Mouse (Mus musculus) megakaryocyte, adult 5-6 weeks (primary cell): ENCODE data around the gene 1190002N15Rik. TPM values are rescaled to one million over a fixed set of nuclear protein-coding genes. Genes with fewer than 3 reads are reported as not detected.

Experiments
- ATAC-seq: 2 replicates; pipeline ENCODE4 v1.8.0; 2016; ENCODE audit warnings: mild to moderate bottlenecking, inconsistent platforms; ENCODE audit not compliant: poor library complexity, severe bottlenecking
- total RNA-seq, 2 experiments: library from RNA; stranded (forward) in 1 of 2; stranded (reverse) in 1 of 2; fragments of 153-499, 151-499 nt in 1 of 2; fragments of 221-1000, 200-1000 nt in 1 of 2; gene quantifications; 2 replicates each; pipeline versions ENCODE4 v1.2.3 to v1.2.4; 2015 to 2017

The 1190002N15Rik gene
- total RNA-seq, 2 experiments from 2014 or later: 16.9 to 23.4 TPM

DNA sequence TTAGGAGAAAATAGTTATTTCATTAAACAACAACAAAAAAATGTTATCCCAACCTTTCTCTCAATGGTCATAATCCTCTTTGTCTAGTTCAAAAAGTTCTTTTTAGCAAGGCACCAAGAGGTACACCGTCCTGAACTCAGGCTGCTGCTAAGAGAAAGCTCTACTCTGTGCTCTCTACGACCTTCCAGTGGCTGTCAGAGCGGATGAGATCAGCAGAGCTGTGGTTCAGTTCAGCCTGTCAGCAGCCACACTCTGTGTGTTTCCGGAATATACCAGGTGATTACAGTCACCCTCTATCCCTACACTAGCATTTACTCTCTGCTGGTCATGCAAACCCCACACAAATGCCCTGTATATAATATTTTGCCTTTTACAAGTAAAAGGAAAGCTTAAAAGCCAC lies 4.2 kb downstream of the 1190002N15Rik start:
- ATAC-seq: no peak

DNA sequence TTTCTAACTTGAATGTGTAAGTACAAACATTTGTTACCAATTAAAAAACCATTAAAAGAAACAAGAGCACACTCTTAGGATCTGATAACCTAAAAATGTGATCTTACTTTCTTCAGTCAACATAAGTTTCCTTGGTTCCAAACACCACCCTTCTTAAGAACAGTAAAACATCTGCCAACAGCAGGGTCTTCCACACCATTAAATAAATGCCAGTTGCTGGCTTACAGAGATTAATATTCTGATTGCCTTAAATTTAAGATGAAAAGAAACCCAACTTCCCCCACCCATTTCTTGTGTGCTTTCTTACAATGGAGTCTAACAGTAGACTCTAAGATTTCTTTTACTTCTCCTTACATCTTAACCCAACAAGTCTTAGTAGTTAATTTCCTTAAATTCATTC lies 7.9 kb downstream of the 1190002N15Rik start:
- ATAC-seq: no peak

DNA sequence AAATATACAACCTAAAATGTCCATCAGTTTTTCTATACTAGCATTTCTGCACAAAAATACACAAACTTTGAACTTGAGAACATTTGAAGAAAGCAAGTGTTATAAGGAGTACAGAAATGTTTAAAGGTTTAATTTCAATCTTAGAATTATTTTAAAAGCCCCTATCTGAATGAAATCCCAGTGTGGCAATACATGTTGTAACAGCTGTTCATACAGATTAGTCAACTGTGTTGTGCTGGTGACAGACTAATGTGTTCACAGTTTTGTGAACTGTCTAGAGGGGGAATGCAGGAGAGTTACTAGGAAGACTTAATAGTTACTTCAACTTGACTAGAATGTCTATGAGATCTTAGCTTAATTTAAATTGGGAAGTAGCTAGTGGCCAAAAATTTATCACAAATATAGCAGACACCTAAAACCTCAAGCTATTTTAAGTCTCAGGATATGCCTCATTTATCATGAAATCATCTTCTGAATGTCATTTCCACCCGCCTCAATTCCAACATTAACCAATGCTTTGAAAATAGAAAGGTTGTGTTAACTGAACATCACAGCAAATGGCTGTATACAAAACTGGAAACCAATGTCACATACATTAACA lies 8.6 kb downstream of the 1190002N15Rik start:
- no peak for ATAC-seq

DNA sequence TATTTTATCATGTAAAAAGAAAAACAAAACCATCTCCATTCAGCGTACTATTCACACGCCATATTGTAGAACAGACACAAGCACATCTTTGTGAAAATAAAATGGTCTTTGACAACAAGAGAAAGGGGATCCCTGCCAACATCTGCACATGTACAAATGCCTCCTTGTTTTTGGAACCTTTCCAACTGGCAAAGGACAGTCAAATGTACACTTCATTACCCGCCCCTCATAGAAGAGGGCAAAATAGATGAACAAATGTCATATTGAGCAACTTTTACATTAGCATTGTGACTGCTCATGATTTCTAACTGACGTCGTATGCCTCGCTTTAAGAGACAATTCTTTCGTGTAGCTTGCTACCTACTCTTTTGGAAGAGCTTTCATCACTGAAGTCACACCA lies 11.4 kb downstream of the 1190002N15Rik start:
- no peak for ATAC-seq

DNA sequence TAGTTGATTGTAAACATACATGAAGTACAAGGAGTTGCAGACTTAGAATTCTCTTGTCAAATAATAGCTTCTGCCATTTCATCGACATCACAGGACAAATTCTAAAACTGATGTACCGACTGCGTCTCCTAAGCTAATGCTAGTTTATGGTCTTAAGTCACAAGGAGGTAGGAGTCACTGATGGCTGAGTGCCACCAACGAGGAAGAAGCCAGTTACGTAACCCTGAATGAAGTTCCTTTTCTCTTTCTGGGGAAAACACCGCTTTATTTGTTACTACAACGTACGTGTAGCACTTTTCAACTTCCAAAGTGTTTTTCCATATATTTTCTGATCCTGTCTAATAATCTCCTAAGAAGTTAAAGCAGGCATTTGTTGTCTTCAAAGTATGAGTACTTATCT lies 25.6 kb downstream of the 1190002N15Rik start:
- ATAC-seq: peak; percentile 96

DNA sequence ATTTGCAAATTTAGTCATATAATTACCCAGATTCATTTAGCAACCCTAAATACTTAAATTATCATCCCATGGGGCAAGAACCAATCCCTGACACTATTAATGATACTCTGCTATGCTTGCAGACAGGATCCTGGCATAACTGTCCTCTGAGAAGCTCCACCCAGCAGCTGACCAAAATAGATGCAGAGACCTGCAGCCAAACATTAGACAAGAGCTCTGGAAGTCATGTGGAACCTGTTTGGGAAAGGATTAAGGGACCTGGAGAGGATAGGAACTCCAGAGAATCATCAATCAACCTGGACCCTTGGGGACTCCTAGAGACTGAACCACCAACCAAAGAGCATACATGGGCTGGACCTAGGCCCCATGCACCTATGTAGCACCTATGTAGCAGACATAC lies 26.7 kb downstream of the 1190002N15Rik start:
- no peak for ATAC-seq

DNA sequence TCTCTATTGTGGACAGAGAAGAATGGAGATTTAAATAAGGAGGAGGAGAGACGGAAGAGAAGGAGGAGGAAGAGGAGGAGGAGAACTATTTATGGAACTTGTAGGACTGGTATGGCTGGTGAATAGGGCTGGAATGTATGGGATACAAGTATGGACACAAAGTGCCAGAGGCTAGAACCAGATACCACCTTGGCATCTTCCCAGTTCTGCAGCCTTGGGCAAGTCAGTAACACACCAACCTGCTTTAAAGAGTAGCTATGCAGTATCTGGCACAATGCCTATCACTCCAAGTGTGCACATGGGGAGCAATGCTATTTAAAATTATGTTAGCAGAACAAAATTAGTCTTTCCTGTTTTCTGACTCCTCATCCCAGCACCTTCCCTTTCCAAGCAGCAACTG lies 30.9 kb downstream of the 1190002N15Rik start:
- no peak for ATAC-seq

DNA sequence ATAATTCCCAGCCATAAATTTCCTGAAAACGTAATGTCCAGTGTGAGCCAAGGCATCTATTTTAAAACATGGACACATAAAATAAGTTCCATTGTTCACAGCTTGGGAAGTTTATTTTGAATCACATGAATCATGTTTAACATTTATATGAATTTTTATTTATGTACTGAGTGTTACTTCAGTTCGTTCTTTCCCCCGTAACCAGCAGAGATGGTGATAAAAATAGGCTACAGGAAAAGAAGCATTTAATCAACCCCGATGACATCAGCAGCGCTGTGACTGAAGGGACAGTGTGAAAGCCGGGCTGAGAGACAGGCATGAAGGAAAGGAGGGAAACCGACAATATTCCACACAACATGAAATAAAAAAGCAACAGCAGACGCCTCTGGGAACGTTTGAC lies 46.4 kb downstream of the 1190002N15Rik start:
- ATAC-seq: no peak

DNA sequence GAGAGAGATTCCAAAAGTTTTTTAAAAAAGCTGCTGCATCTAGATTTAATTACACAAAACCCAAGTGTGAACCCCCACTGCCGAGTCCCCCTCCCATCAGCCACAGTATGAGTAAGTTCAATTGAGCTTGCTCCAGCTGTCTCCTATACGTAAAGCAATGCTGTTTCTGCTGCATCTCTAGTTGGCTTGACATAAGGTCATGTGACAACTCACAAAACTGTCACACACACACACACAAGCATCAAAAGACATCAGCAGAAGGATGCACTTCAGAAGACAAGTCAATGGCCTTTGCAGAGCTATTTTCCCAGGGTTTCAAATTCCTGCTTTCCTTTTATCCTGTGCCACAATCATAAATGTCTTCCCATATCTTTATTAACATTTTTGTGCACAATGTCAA lies 49.9 kb downstream of the 1190002N15Rik start:
- no peak for ATAC-seq

DNA sequence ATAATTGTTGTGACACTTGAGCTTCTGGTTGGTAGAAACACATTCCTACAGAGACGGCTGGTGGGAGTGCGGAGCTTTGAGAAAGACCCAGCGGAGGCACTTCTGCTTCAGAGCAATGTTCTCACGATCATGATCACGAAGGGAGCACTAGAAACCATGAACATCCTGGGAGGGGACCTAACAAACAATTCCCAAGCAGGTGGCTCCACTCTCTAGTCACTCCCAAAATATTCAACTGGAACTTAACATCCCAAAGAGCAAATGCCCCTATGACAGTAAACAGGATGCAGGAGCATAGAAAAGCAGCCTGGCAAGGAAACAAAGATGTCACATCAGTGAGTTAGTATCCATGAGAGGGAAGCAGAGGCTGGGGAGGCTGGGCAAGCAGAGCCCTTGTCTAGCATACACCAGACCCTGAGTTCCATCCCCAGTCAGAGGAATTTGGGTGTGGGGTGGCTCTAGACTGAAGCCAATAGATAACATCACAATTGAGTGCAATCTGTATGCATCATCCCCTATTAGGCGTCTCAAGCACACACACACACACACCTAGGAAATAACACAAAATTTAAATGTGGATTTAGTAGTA lies 54.5 kb downstream of the 1190002N15Rik start:
- ATAC-seq: no peak

DNA sequence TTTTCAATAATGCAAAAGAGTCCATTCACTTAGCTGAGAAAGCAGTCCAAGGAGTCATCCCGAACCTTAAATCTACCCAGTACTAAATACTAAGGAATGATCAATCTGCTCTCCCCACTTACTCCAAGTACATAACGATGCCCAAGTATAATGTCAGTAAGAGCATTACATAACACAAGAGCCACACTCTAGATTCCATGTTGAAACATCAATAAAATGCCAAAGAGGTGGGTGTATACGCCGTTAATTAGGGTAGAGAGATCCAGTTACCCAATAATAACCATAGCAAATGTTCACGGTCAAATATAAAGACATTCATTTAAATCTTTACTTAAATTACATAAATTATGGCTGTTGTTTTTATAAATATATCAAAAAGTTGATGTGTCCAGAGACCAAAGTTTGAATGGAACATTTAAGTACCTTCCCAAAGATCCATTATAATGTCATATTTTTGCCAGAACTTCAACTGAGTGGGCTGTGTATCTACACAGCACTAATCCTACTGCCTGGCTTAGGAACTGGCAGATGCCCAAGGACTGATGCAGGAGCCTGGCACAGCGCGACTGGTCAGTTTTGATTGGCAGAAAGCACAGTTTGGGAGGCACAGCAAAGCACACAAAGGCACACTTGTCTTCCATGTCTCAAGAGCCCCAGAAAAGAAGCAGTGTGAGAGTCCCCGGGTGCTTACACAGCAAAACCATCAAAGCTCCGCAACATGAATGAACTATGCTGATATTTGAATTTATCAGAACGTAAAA lies 55.5 kb downstream of the 1190002N15Rik start:
- no peak for ATAC-seq

DNA sequence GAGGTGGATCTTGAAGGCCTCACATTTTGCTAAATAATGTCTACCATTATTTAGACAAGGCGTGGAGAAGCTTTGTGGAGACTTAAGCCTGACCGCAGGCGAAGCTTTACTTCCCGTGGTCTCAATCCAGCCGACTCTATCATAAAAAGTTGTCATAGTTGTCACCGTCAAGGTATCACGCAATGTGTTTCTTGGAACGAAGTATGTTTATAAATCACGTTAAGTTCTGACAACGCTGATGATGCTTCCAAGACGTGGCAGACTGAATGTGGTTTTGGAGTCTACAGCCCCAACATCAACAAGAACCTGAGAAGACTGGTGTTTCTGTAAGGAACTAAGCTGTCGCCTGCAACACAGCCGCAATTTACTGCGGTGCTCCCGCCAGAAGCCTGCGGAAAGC lies 56.8 kb downstream of the 1190002N15Rik start:
- no peak for ATAC-seq

DNA sequence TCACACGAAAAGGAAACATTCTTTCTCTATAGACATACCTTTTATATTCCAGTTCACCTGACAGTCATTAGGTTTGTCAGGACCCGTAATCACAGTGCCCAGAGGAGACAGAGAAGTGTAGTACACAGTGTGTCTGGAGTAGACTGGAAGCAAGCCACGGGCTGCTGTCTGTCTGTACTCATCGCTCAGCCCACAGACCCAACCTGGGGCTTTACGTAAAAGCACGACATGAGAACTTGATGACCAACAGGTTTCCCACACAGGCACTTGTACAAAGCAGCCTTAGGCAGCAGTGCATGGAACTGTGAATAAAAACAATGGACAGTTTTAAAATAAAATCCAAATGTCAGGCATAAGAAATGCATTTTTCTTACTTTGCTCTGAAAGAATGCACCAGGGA lies 58.5 kb downstream of the 1190002N15Rik start:
- no peak for ATAC-seq

DNA sequence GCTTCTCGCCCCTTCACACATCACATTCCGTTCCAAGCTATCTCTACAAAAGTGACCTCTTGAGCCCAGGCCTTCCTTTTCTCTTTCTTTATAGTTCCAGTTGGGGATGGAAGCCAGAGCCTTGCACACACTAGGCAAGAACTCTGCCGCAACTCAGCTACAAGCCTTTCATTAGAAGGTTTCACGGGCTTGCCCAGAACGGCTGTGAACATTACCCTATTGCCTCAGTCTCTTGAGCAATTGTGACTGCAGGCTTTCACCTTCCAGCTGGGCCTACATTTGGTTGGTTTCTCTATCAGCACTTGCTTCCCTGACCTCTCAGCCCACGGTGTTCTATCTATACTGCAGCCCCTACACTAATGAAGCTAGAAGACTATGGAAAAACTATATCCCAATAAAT lies 58.9 kb downstream of the 1190002N15Rik start:
- ATAC-seq: no peak

DNA sequence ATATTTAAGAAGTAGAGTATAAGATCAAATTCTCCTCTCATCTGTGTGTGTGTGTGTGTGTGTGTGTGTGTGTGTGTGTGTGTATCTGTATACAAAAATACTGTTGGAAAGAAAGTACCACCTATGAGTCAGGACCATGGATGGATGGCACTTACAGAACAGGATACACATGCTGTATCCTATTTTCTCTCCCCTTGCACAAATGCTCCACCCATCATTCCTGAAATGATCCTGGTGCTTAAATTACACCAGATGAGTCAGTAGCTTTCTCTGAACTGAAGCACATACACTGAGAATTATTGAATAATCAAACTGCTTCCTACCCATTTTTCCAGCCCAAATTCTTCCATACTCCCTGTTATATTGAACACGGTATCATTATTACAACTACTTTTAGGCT lies 61.9 kb downstream of the 1190002N15Rik start:
- no peak for ATAC-seq

DNA sequence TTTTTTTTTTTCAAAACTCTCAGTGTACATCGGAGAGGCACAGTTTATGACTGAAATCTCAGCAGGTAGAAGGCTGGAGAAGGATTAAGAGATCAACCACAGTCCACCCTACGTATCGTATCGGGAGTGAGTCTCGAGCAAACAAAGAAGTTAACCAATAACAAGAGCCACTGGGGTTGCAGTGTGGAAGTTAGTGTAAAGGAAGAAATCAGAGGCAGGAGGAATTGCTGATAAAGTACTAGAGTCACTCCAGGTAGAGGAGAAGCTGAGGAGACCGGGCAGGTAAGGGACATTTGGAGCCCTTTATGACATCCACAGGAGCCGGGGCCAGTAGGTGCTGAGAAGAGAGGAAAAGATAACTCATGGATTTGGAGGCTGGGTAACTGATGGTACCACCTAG lies 64.0 kb downstream of the 1190002N15Rik start:
- ATAC-seq: no peak

DNA sequence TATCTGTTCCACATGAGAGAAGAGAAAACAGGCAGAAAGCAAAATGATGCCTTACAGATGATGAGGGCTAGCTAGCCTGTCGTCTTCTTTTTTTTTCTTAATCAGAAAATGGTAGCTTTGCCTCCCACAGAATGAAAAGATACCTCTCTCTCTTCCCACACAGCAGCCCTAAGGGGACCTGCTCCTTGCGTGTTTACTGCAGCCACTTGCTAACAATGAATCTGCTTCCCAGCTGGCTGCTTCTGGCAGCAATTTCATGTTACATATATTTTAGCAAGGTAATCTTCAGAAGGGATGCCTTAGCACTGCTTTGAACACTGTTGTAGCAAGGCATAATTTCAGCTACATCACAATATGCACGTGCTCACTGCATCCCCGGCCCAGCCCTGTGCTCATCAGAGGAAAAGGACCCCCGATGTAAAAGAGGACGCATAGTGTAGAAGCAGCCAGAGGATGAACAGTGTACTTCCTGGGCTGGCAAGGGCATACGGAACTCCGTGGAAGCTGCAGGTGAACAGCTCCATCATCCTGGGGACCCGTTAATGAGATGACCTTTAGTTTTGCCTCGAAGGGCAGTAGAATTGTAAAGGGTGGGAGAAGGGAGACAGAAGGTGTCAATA lies 64.8 kb downstream of the 1190002N15Rik start:
- no peak for ATAC-seq

DNA sequence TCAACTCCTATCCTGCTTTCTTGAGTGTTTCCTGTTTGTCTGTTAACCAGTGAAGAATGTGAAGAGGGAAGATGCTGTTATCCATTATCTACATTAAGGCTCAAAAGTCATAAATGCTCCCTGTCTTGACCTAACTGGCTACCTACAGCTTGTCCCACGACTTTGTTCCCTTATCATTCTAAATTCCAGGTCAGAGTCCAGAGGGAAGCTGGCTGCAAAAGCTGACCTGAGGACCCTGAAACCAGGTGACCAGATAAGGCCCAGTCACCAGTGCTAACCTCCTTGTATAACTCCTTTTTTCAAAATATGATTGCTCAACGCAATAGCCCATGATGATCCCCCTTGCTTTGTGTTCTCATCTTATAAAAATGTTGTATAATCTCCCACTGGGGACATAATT lies 66.4 kb downstream of the 1190002N15Rik start:
- ATAC-seq: no peak
